Comparison of ENCODE assay signal across 27 mouse cellular contexts in the genomic region with DNA sequence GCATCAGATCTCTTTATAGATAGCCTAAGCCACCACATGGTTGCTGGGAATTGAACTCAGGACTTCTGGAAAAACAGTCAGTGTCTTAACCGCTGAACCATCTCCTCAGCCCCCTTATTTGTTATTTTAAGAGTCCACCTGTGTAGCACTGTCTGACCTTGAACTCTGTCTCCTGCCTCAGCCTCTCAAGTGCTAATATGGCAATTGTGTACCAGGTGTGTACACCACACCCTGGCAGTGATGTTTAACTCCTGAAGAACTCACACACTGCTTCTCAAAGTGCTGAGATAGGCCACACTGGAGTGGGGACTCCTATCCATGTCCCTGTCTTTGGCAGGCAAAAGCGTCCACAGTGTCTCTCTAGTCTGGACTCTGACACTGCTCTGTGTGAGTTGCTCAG. TPM values are rescaled to one million over a fixed set of nuclear protein-coding genes. Genes with fewer than 3 reads are reported as not detected.
"Had no signal": no experiment of that assay in that cellular context is flagged by ENCODE, and none has a peak within 500 bp of the region (broad histone marks: within the 10 kb centered on the region; RNA-seq: fewer than 3 reads in every experiment).

No protein-coding gene starts in this region.

- H3K4me2 ChIP-seq: heart, embryonic 12.5 days; hindbrain, embryonic 13.5 days; hindbrain, embryonic 15.5 days; kidney, embryonic 15.5 days; limb, embryonic 13.5 days; limb, embryonic 15.5 days; liver, embryonic 12.5 days had no signal

- H3K9ac ChIP-seq: heart, embryonic 12.5 days; hindbrain, embryonic 13.5 days; hindbrain, embryonic 15.5 days; kidney, embryonic 15.5 days; limb, embryonic 13.5 days; limb, embryonic 15.5 days; liver, embryonic 14.5 days had no signal

- DNase-seq: gastrocnemius, postnatal 14 days; gastrocnemius, postnatal 36 days; heart, adult 11 months; heart, adult 2 months; heart, postnatal 10 days; heart, postnatal 36 days; kidney, adult 11 months; kidney, adult 2 months; kidney, adult 9 months; kidney, postnatal 14 days; kidney, postnatal 36 days; layer of hippocampus, adult 9-11 months; layer of hippocampus, postnatal 36 days; left cerebral cortex, postnatal 4 days had no signal

- ATAC-seq: hindbrain, postnatal 0 days; intestine, embryonic 16.5 days; liver, embryonic 12.5 days had no signal

- H3K27ac ChIP-seq: heart, adult 2 months; hindbrain, embryonic 13.5 days; hindbrain, embryonic 15.5 days; hindbrain, postnatal 0 days; kidney, embryonic 15.5 days; kidney, postnatal 0 days; limb, embryonic 13.5 days; limb, embryonic 15.5 days; liver, embryonic 12.5 days; liver, embryonic 14.5 days had no signal

- H3K9me3 ChIP-seq: heart, embryonic 12.5 days; hindbrain, embryonic 13.5 days; hindbrain, embryonic 15.5 days; kidney, embryonic 15.5 days; limb, embryonic 13.5 days; limb, embryonic 15.5 days; liver, embryonic 12.5 days had no signal

- H3K36me3 ChIP-seq: heart, embryonic 12.5 days; hindbrain, embryonic 13.5 days; hindbrain, embryonic 15.5 days; kidney, embryonic 15.5 days; limb, embryonic 13.5 days; limb, embryonic 15.5 days; liver, embryonic 12.5 days had no signal

- H3K4me3 ChIP-seq: heart, adult 2 months; heart, embryonic 12.5 days; hindbrain, embryonic 13.5 days; hindbrain, embryonic 15.5 days; kidney, embryonic 15.5 days; limb, embryonic 13.5 days; limb, embryonic 15.5 days; liver, embryonic 12.5 days had no signal

RNA-seq across cellular contexts. Expression of gene B3gnt6, which starts 10.6 kb away (rescaled TPM):
- polyA plus RNA-seq: heart, embryonic 12.5 days; intestine, embryonic 14.5 days; intestine, embryonic 16.5 days; kidney, adult 2 months; limb, embryonic 11.5 days; limb, embryonic 13.5 days; limb, embryonic 15.5 days; liver, embryonic 12.5 days had no signal
